Mouse (Mus musculus) MEL (cell line): ENCODE data around the gene Tepsin. TPM values are rescaled to one million over a fixed set of nuclear protein-coding genes. Genes with fewer than 3 reads are reported as not detected.

Source experiments
- DNase-seq: peaks from one replicate; pipeline ENCODE4 v3.0.0; 2011; ENCODE audit warnings: low read depth, low spot score
- H3K27ac ChIP-seq: 2 replicates; pipeline ENCODE4 v1.5.1; 2012; ENCODE audit warnings: low read depth, mild to moderate bottlenecking, control low read depth, low read length, moderate library complexity; ENCODE audit not compliant: control insufficient read depth
- H3K27me3 ChIP-seq, 2 experiments: fragments of 150-350 bp in 1 of 2; sonication (generic) in 1 of 2; 2 replicates each; pipeline ENCODE4 v1.6.1; 2012; ENCODE audit warnings: low read length in 2 of 2, mild to moderate bottlenecking in 2 of 2, improper control_type of control experiment in 1 of 2, moderate library complexity in 1 of 2; ENCODE audit not compliant: insufficient read depth in 2 of 2, control insufficient read depth in 1 of 2
- H3K36me3 ChIP-seq, 2 experiments: 2 replicates each; pipeline ENCODE4 v1.6.1; 2012 to 2014; ENCODE audit warnings: low read length in 2 of 2, improper control_type of control experiment in 1 of 2, inconsistent platforms in 1 of 2, mild to moderate bottlenecking in 1 of 2; ENCODE audit not compliant: insufficient read depth in 2 of 2, control insufficient read depth in 1 of 2
- H3K4me1 ChIP-seq, 2 experiments: fragments of 150-350 bp in 1 of 2; sonication (generic) in 1 of 2; 2 replicates each; pipeline ENCODE4 v1.6.1; 2012; ENCODE audit warnings: low read length in 2 of 2, improper control_type of control experiment in 1 of 2, mild to moderate bottlenecking in 1 of 2; ENCODE audit not compliant: insufficient read depth in 2 of 2, control insufficient read depth in 1 of 2
- H3K4me3 ChIP-seq, 2 experiments: fragments of 150-350 bp in 1 of 2; sonication (generic) in 1 of 2; 2 replicates each; pipeline ENCODE4 v1.5.1; 2012; ENCODE audit warnings: low read depth in 2 of 2, low read length in 2 of 2, mild to moderate bottlenecking in 2 of 2, moderate library complexity in 2 of 2, control low read depth in 1 of 2, improper control_type of control experiment in 1 of 2; ENCODE audit not compliant: control insufficient read depth in 1 of 2, insufficient read depth in 1 of 2
- H3K79me2 ChIP-seq: 2 replicates; pipeline ENCODE4 v1.6.1; 2012; ENCODE audit warnings: mild to moderate bottlenecking, low read length, moderate library complexity; ENCODE audit not compliant: control insufficient read depth, poor library complexity, insufficient read depth
- H3K9ac ChIP-seq: 2 replicates; pipeline ENCODE4 v1.6.1; 2012; ENCODE audit warnings: low read depth, mild to moderate bottlenecking, control low read depth, low read length, moderate library complexity; ENCODE audit not compliant: control insufficient read depth, poor library complexity, severe bottlenecking
- H3K9me3 ChIP-seq: fragments of 150-350 bp; sonication (generic); replicated peaks from 2 replicates; pipeline ENCODE4 v1.6.1; 2012; ENCODE audit warnings: mild to moderate bottlenecking, low read length, improper control_type of control experiment, moderate library complexity; ENCODE audit not compliant: insufficient read depth
- BHLHE40 ChIP-seq: IDR thresholded peaks from 2 replicates; pipeline ENCODE4 v1.6.1; 2012; ENCODE audit warnings: low read depth, mild to moderate bottlenecking, inconsistent platforms, low read length, improper control_type of control experiment, borderline replicate concordance
- CTCF ChIP-seq, 3 experiments: IDR thresholded peaks in 2 of 3; conservative IDR thresholded peaks in 1 of 3; 2 replicates each; pipeline ENCODE4 v1.5.1; 2011 to 2012; ENCODE audit warnings: low read length in 3 of 3, low read depth in 2 of 3, mild to moderate bottlenecking in 2 of 3, improper control_type of control experiment in 1 of 3, inconsistent platforms in 1 of 3, mixed read lengths in 1 of 3, moderate library complexity in 1 of 3; ENCODE audit not compliant: control insufficient read depth in 1 of 3, insufficient read depth in 1 of 3, poor library complexity in 1 of 3, severe bottlenecking in 1 of 3
- GABPA ChIP-seq: IDR thresholded peaks from 2 replicates; pipeline ENCODE4 v1.6.1; 2012; ENCODE audit warnings: low read depth, mild to moderate bottlenecking, inconsistent platforms, low read length, improper control_type of control experiment, moderate library complexity
- KAT2A ChIP-seq: conservative IDR thresholded peaks from 2 replicates; pipeline ENCODE4 v1.6.1; 2012; ENCODE audit warnings: low read depth, low read length, improper control_type of control experiment, inconsistent platforms
- MEF2A ChIP-seq: IDR thresholded peaks from 2 replicates; pipeline ENCODE4 v1.6.1; 2014; ENCODE audit warnings: low read depth, mild to moderate bottlenecking, inconsistent platforms, low read length, improper control_type of control experiment; ENCODE audit not compliant: poor library complexity, insufficient replicate concordance, severe bottlenecking; ENCODE audit errors: extremely low read depth
- NELFE ChIP-seq: IDR thresholded peaks from 2 replicates; pipeline ENCODE4 v1.6.1; 2011; ENCODE audit warnings: low read depth, low read length, improper control_type of control experiment
- NRF1 ChIP-seq: IDR thresholded peaks from 2 replicates; pipeline ENCODE4 v1.6.1; 2014; ENCODE audit warnings: low read depth, mild to moderate bottlenecking, inconsistent platforms, low read length, improper control_type of control experiment, moderate library complexity; ENCODE audit not compliant: poor library complexity, insufficient read depth, severe bottlenecking
- POLR2A ChIP-seq, 2 experiments: IDR thresholded peaks; 2 replicates each; pipeline ENCODE4 v1.6.1; 2011 to 2012; ENCODE audit warnings: low read length in 2 of 2, mild to moderate bottlenecking in 2 of 2, control low read depth in 1 of 2, improper control_type of control experiment in 1 of 2, low read depth in 1 of 2, moderate library complexity in 1 of 2; ENCODE audit not compliant: control insufficient read depth in 1 of 2, insufficient read depth in 1 of 2, poor library complexity in 1 of 2
- POLR2AphosphoS2 ChIP-seq: IDR thresholded peaks from 2 replicates; pipeline ENCODE4 v1.6.1; 2011; ENCODE audit warnings: low read length, improper control_type of control experiment
- RAD21 ChIP-seq: IDR thresholded peaks from 2 replicates; pipeline ENCODE4 v1.6.1; 2011; ENCODE audit warnings: mild to moderate bottlenecking, low read depth, low read length, improper control_type of control experiment
- SMC3 ChIP-seq: IDR thresholded peaks from 2 replicates; pipeline ENCODE4 v1.6.1; 2011; ENCODE audit warnings: low read depth, low read length, improper control_type of control experiment
- TAL1 ChIP-seq: IDR thresholded peaks from 2 replicates; pipeline ENCODE4 v1.6.1; 2012; ENCODE audit warnings: mild to moderate bottlenecking, inconsistent platforms, low read length, moderate library complexity, mixed read lengths
- TBP ChIP-seq: IDR thresholded peaks from 2 replicates; pipeline ENCODE4 v1.8.0; 2011; ENCODE audit warnings: low read depth, low read length, improper control_type of control experiment
- USF1 ChIP-seq: IDR thresholded peaks from 2 replicates; pipeline ENCODE4 v1.6.1; 2014; ENCODE audit warnings: low read depth, mild to moderate bottlenecking, inconsistent platforms, low read length, improper control_type of control experiment, moderate library complexity
- USF2 ChIP-seq, 2 experiments: IDR thresholded peaks; 2 replicates each; pipeline ENCODE4 v1.6.1; 2011 to 2012; ENCODE audit warnings: improper control_type of control experiment in 2 of 2, low read length in 2 of 2, borderline replicate concordance in 1 of 2, inconsistent platforms in 1 of 2, low read depth in 1 of 2, mild to moderate bottlenecking in 1 of 2; ENCODE audit not compliant: insufficient read depth in 1 of 2
- ZC3H11A ChIP-seq: IDR thresholded peaks from 2 replicates; pipeline ENCODE4 v1.6.1; 2012; ENCODE audit warnings: low read depth, mild to moderate bottlenecking, inconsistent platforms, low read length, improper control_type of control experiment
- ZKSCAN1 ChIP-seq: IDR thresholded peaks from 2 replicates; pipeline ENCODE4 v1.6.1; 2012; ENCODE audit warnings: low read depth, mild to moderate bottlenecking, inconsistent platforms, low read length, improper control_type of control experiment, moderate library complexity
- ZNF384 ChIP-seq: IDR thresholded peaks from 2 replicates; pipeline ENCODE4 v1.6.1; 2012; ENCODE audit warnings: low read depth, mild to moderate bottlenecking, inconsistent platforms, low read length, improper control_type of control experiment
- polyA plus RNA-seq, 2 experiments: library from polyadenylated mRNA; stranded (reverse) in 1 of 2; unstranded in 1 of 2; fragments of >175 nt in 1 of 2; fragments of >200 nt in 1 of 2; gene quantifications; 2 replicates each; pipeline versions ENCODE4 v1.2.1 to v1.2.4; 2012; ENCODE audit warnings: low replicate concordance in 2 of 2, low read depth in 1 of 2; ENCODE audit not compliant: insufficient read length in 2 of 2, insufficient read depth in 1 of 2, missing spikeins in 1 of 2
- total RNA-seq: library from RNA; depleted of rRNA; stranded (reverse); fragments of 300-350 nt; gene quantifications from 2 replicates; pipeline ENCODE4 v1.2.3, GENCODE M21; 2012

Tepsin gene
- total and polyA plus RNA-seq, 3 experiments: 14.3 to 16.6 TPM; not detected in 1

DNA sequence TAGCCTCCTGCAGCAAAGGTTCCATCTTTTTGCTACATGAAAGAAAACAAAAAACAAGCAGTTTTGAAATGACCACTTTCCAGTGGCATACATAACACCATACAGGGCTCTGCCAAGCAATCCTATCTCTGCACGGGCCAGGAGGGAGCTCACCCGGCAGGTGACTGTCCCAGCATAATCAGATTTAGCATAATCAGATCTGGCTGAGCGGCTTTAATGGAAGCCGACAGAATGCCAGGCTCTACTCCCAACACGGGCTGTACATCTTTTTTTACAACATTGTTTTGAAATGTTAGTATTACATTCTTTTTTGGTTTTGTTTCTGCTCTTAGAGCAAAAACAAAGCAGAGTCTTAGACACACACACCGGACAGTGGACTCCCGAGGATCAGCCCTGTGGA, 30.8 kb upstream of the Tepsin start:
- Histone ChIP-seq H3K9ac (no peak overlapping the region), H3K27me3 (no peaks in the 10 kb centered on the region), H3K4me3 (no peak overlapping the region), H3K36me3 (peaks cover 0 to 22% of the 10 kb centered on the region in 2 experiments; a peak in 2 of 4 replicates), H3K4me1 (no peaks in the 10 kb centered on the region), H3K79me2 (no peaks in the 10 kb centered on the region), H3K27ac (no peak overlapping the region), H3K9me3 (no peaks in the 10 kb centered on the region)
- TF ChIP-seq KAT2A (no peak), MEF2A (no peak), USF1 (no peak), ZKSCAN1 (no peak), NELFE (no peak), TBP (no peak), SMC3 (no peak), POLR2AphosphoS2 (no peak), POLR2A (IDR thresholded peaks at IDR 0.05; ENCODE audit: control insufficient read depth in 1 of 2, insufficient read depth in 1 of 2, low read depth in 1 of 2, low read length in 2 of 2, poor library complexity in 1 of 2) (no peak), ZNF384 (no peak), RAD21 (no peak), BHLHE40 (no peak), USF2 (IDR thresholded peaks at IDR 0.05; ENCODE audit: borderline replicate concordance in 1 of 2, insufficient read depth in 1 of 2, low read depth in 1 of 2, low read length in 2 of 2) (no peak), ZC3H11A (no peak), TAL1 (no peak)
- DNase-seq: no peak

DNA sequence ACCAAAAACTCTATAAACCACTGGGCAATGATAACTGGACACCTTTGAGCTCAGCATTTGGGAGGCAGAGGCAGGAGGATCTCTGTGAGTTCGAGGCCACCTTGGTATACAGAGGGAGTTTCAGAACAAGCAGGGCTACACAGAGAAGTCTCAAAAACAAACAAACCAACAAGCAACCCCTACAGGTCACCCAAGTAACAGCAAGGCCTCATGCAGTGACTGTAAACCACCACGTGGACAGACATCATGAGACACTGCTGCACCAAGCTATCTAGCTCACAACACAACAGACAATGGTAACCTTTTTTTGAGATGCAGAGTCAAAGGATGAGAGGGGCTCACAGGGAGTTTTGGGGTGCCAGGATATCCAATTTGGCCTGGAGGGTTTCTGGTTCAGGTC, 28.3 kb upstream of the Tepsin start:
- Histone ChIP-seq H3K79me2 (no peaks in the 10 kb centered on the region), H3K9ac (no peak overlapping the region), H3K4me1 (no peaks in the 10 kb centered on the region), H3K27ac (no peak overlapping the region), H3K36me3 (peaks cover 0 to 16% of the 10 kb centered on the region in 2 experiments; a peak in 2 of 4 replicates), H3K9me3 (no peaks in the 10 kb centered on the region), H3K27me3 (no peaks in the 10 kb centered on the region), H3K4me3 (no peak overlapping the region)
- DNase-seq: peak; percentile 33
- TF ChIP-seq CTCF (IDR thresholded peaks at IDR 0.05 in 2 of 3, conservative IDR thresholded peaks at IDR 0.05 in 1 of 3; ENCODE audit: control insufficient read depth in 1 of 3, insufficient read depth in 1 of 3, low read depth in 2 of 3, low read length in 3 of 3, poor library complexity in 1 of 3, severe bottlenecking in 1 of 3): peak in 1 of 3 experiments; percentile 10; a peak in 2 of 6 replicates
- no peak for TF ChIP-seq NRF1
- TF ChIP-seq GABPA: no peak
